Mouse (Mus musculus) cortical plate, adult 2 months (tissue): ENCODE measurements around the gene Soat1.

Experiments used
- CTCF ChIP-seq: fragments of 200-500 bp; IDR thresholded peaks from 2 replicates; pipeline ENCODE4 v1.5.1; 2011; ENCODE audit warnings: mild to moderate bottlenecking, control low read depth, low read length; ENCODE audit not compliant: insufficient read depth; ENCODE audit errors: extremely low read depth
- POLR2A ChIP-seq: fragments of 200-500 bp; IDR thresholded peaks from 2 replicates; pipeline ENCODE4 v1.6.1; 2011; ENCODE audit warnings: mild to moderate bottlenecking, low read length, control low read depth; ENCODE audit not compliant: insufficient read depth; ENCODE audit errors: extremely low read depth

DNA sequence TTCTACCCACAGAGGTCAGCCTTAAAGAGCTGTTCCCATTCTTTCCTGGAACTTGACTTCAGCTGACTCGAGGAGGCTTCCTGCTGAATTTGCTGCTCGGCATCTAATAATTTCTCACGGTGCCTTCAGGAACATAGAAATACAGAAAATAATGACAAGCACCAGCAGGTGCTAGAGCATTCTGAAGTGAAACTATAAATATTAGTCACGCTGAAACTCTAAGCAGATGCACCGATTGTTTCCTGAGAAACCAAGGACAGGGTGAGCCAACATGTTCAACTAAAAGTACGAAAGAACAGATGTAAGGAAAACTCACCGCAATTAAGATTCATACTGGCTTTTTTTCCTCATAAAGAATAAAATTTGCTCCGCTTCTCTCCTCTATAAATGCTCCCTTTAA is 20.9 kb upstream of the Soat1 start:
- TF ChIP-seq POLR2A (no peak), CTCF (no peak)
